Mouse (Mus musculus) A20 (cell line): ENCODE data around the gene Phrf1.

Source experiments
- DNase-seq: peaks from one replicate; pipeline ENCODE4 v3.0.0-alpha.2; 2011; ENCODE audit warnings: low read depth, low spot score

The Phrf1 gene

GRCm38 (mm10) chr7:141228279-141229067, at the start of gene Phrf1:
Gene Phrf1 (plus strand): TSS chr7:141228784.
- peak; percentile 95 for DNase-seq

- DNase-seq, result no peak
Measured at GRCm38 (mm10) chr7:141188194-141188593, 40.4 kb upstream of the Phrf1 start.

- DNase-seq, result no peak
Measured at GRCm38 (mm10) chr7:141188733-141189132, 39.9 kb upstream of the Phrf1 start.

GRCm38 (mm10) chr7:141190220-141190619, 38.4 kb upstream of the Phrf1 start:
- DNase-seq, result no peak

- no peak for DNase-seq
Measured at GRCm38 (mm10) chr7:141191036-141191435, 37.5 kb upstream of the Phrf1 start.

- DNase-seq, result no peak
Measured at GRCm38 (mm10) chr7:141191796-141192685, 36.5 kb upstream of the Phrf1 start.

- no peak for DNase-seq
Measured at GRCm38 (mm10) chr7:141192776-141193347, 35.7 kb upstream of the Phrf1 start.

GRCm38 (mm10) chr7:141193348-141193856, 35.2 kb upstream of the Phrf1 start:
- peak; percentile 69 for DNase-seq

- DNase-seq, result peak; percentile 99
Measured at GRCm38 (mm10) chr7:141193948-141194347, 34.6 kb upstream of the Phrf1 start, which contains the start of the genes Hras and Lrrc56. Gene Hras (minus strand): TSS chr7:141194005. Gene Lrrc56 (plus strand): TSS chr7:141194157.

GRCm38 (mm10) chr7:141194409-141194808, 34.2 kb upstream of the Phrf1 start:
- no peak for DNase-seq

GRCm38 (mm10) chr7:141194830-141195229, 33.8 kb upstream of the Phrf1 start:
- DNase-seq, result peak; percentile 98

- DNase-seq, result no peak
Measured at GRCm38 (mm10) chr7:141195754-141196153, 32.8 kb upstream of the Phrf1 start.

GRCm38 (mm10) chr7:141196619-141197282, 31.8 kb upstream of the Phrf1 start:
- DNase-seq, result no peak

GRCm38 (mm10) chr7:141198121-141198520, 30.5 kb upstream of the Phrf1 start:
- no peak for DNase-seq

- DNase-seq, result no peak
Measured at GRCm38 (mm10) chr7:141204546-141204945, 24.0 kb upstream of the Phrf1 start.

GRCm38 (mm10) chr7:141205504-141205903, 23.1 kb upstream of the Phrf1 start:
- DNase-seq, result no peak

GRCm38 (mm10) chr7:141206182-141206937, 22.2 kb upstream of the Phrf1 start:
- no peak for DNase-seq

- no peak for DNase-seq
Measured at GRCm38 (mm10) chr7:141209526-141209925, 19.1 kb upstream of the Phrf1 start.

- DNase-seq, result no peak
Measured at GRCm38 (mm10) chr7:141210137-141210536, 18.4 kb upstream of the Phrf1 start.

GRCm38 (mm10) chr7:141210606-141211131, 17.9 kb upstream of the Phrf1 start:
- DNase-seq, result no peak
